Mouse (Mus musculus): ENCODE measurements at regions not wholly inside any gene's neighbourhood (a gene's known extent, or its start where the extent isn't known, plus 50 kb on each side); places are given as distances from the start of the nearest gene placed in this dataset.

DNA sequence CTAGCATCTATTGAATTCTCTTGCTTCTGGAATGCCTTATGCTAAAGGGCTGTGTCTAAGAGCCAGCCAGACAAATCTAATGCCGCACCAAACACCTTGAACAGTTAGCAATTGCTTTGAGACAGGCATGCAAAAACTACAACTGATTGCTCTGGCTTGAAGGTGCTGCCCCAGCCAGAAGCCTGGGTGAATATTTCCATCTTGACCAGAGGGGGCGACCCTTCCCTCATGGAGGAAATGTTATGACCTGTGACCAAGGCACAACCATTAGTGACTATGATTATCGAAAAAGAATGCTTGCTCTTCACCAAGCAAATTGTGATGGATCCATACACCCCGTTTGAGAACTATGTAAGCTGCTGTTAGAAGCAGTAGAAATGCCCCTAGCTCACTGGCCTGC lies 445.9 kb upstream of the Etaa1 start:
- no peaks in the 10 kb centered on the region for H3K36me3 ChIP-seq (ENCODE audit: insufficient read depth, low read length)
- no peaks in the 10 kb centered on the region for H3K4me1 ChIP-seq (ENCODE audit: insufficient read depth, low read length)
- H3K4me2 ChIP-seq (ENCODE audit: low read depth, low read length): no peak overlapping the region
- H3K27ac ChIP-seq: no peak overlapping the region
- no peak overlapping the region for H3K4me3 ChIP-seq (ENCODE audit: low read length)
- H3K27me3 ChIP-seq (ENCODE audit: insufficient read depth, low read length): no peaks in the 10 kb centered on the region
- 71% methylated on average over 4 of the region's 4 CpGs for WGBS
- no peak for ATAC-seq
- no peak overlapping the region for H3K9ac ChIP-seq (replicated peaks; ENCODE audit: low read length)
- TF ChIP-seq CTCF (IDR thresholded peaks at IDR 0.05; ENCODE audit: low read depth): peak; percentile 38
- no peaks in the 10 kb centered on the region for H3K9me3 ChIP-seq (ENCODE audit: low read length)
- DNase-seq (ENCODE audit: low spot score): no peak

DNA sequence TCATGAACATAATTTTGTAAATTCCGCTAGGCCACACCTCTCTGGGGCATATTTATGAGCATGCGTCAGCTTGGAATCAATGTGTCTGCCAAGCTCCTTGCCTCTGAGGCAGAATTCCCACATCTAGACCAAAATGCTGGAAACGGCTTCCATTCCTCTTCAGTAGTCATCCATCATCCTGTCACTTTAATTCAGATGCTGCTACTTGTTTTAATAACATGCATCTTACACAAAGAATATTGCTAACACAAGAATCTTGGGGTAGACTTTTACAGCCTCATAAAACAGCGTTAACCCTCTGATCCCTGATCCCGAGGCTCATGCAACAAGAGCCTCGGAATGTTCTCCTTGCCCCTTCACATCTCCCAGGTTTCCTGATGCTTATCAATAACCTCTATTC lies 442.7 kb upstream of the Etaa1 start:
- 41% methylated on average over 6 of the region's 6 CpGs for WGBS
- Histone ChIP-seq H3K27ac (no peak overlapping the region), H3K27me3 (ENCODE audit: insufficient read depth, low read length) (no peaks in the 10 kb centered on the region), H3K9ac (replicated peaks; ENCODE audit: low read length) (no peak overlapping the region), H3K4me2 (ENCODE audit: low read depth, low read length) (no peak overlapping the region), H3K4me3 (ENCODE audit: low read length) (no peak overlapping the region), H3K36me3 (ENCODE audit: insufficient read depth, low read length) (no peaks in the 10 kb centered on the region), H3K4me1 (ENCODE audit: insufficient read depth, low read length) (no peaks in the 10 kb centered on the region), H3K9me3 (ENCODE audit: low read length) (no peaks in the 10 kb centered on the region)
- no peak for TF ChIP-seq CTCF (IDR thresholded peaks at IDR 0.05; ENCODE audit: low read depth)
- ATAC-seq (no peak), DNase-seq (ENCODE audit: low spot score) (peak; percentile 43)

DNA sequence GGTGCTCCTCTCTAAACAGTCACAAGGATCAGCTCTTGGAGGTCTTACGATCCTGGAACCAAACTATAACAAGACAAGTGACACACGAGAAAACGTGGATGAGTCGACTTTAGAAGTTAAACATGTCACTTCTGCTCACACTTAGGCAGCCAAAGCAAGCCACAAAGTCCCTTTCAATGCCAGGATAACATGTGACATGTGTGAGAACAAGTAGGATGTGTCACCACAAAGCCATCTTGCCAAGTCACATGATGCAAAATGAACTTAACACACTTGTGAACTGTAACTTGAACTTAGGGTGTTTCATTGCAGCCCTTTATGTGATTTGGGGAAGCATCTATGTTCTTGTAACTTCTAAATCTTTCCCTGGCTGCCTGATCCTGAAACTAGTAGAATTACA lies 442.0 kb upstream of the Etaa1 start:
- Histone ChIP-seq H3K9ac (replicated peaks; ENCODE audit: low read length) (no peak overlapping the region), H3K27me3 (ENCODE audit: insufficient read depth, low read length) (no peaks in the 10 kb centered on the region), H3K9me3 (ENCODE audit: low read length) (no peaks in the 10 kb centered on the region), H3K27ac (no peak overlapping the region), H3K4me3 (ENCODE audit: low read length) (no peak overlapping the region), H3K4me2 (ENCODE audit: low read depth, low read length) (no peak overlapping the region), H3K4me1 (ENCODE audit: insufficient read depth, low read length) (no peaks in the 10 kb centered on the region), H3K36me3 (ENCODE audit: insufficient read depth, low read length) (no peaks in the 10 kb centered on the region)
- TF ChIP-seq CTCF (IDR thresholded peaks at IDR 0.05; ENCODE audit: low read depth): no peak
- WGBS: 81% methylated on average over 4 of the region's 4 CpGs
- DNase-seq (ENCODE audit: low spot score): no peak
- ATAC-seq: no peak

DNA sequence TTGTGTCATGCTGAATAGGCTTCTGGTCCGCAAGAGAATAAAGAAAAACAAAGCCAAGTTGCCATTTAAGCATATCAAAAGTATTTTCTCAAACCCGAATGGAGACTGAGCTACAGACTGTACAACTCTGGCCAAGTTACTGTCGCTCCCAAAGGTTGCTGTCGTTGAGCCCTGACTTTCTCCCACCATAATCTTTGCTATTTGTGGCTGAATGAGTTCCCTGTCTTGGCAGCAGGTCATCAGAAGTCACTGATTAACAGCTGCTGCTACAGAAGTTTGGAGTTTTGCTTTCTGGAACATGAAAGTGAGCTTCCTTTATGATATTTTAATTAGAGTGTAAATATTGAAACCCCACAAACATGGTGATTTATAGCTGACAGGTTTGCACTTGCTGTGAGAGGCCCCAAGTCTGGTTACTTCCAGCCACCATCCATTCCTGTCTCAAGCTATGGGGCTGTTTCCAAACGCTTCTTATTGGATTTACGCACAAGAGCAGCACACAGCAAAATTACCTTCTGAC lies 419.2 kb upstream of the Etaa1 start:
- ATAC-seq (no peak), DNase-seq (ENCODE audit: low spot score) (no peak)
- H3K4me2 ChIP-seq (ENCODE audit: low read depth, low read length): no peak overlapping the region
- WGBS: 73% methylated on average over 6 of the region's 6 CpGs
- no peaks in the 10 kb centered on the region for H3K9me3 ChIP-seq (ENCODE audit: low read length)
- no peaks in the 10 kb centered on the region for H3K27me3 ChIP-seq (ENCODE audit: insufficient read depth, low read length)
- no peaks in the 10 kb centered on the region for H3K36me3 ChIP-seq (ENCODE audit: insufficient read depth, low read length)
- no peak overlapping the region for H3K4me3 ChIP-seq (ENCODE audit: low read length)
- no peaks in the 10 kb centered on the region for H3K4me1 ChIP-seq (ENCODE audit: insufficient read depth, low read length)
- no peak overlapping the region for H3K27ac ChIP-seq
- H3K9ac ChIP-seq (replicated peaks; ENCODE audit: low read length): no peak overlapping the region
- TF ChIP-seq CTCF (IDR thresholded peaks at IDR 0.05; ENCODE audit: low read depth): no peak

DNA sequence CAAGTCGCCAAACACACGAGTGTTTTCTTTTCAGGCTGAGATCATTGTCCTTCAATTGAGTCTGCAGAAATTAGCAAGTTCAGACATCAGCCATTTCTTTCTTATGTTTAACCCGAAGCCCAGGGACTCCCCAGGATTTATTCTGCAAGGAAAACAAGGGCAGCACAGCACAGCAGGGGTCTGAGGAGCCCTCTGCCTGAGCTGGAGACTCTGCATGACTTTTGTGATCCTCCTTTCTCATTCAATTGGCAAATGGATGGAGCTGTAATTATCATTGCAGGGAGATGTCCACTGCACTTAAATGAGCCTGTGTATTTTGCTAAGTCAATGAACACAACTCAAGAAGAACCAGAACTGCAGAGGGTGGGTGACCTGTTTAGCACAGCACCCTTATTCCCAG lies 417.6 kb upstream of the Etaa1 start:
- 7% methylated on average over 3 of the region's 3 CpGs for WGBS
- no peak for ATAC-seq
- Histone ChIP-seq H3K4me3 (ENCODE audit: low read length) (no peak overlapping the region), H3K27me3 (ENCODE audit: insufficient read depth, low read length) (no peaks in the 10 kb centered on the region), H3K9ac (replicated peaks; ENCODE audit: low read length) (no peak overlapping the region), H3K4me1 (ENCODE audit: insufficient read depth, low read length) (no peaks in the 10 kb centered on the region), H3K27ac (no peak overlapping the region), H3K4me2 (ENCODE audit: low read depth, low read length) (no peak overlapping the region), H3K9me3 (ENCODE audit: low read length) (no peaks in the 10 kb centered on the region), H3K36me3 (ENCODE audit: insufficient read depth, low read length) (no peaks in the 10 kb centered on the region)
- no peak for TF ChIP-seq CTCF (IDR thresholded peaks at IDR 0.05; ENCODE audit: low read depth)
- DNase-seq (ENCODE audit: low spot score): no peak

DNA sequence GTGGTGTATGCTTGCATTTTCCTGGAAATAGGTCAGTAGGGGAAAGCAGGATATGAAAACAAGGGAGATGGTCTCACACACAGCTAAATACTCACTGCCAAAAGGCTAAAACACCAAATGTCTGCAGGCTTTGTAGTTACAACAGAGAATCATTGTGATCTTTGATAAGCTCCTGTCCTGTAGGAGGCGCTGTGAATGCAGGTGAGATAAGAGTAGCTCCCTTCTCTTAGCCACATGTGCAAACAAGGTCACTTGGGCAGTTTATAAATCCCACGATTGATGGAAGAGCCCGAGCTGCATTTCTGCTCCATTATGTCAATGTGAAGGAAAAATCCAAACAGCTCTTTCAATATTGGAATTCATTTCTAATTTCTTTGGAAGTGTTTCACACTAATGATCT lies 417.2 kb upstream of the Etaa1 start:
- DNase-seq (ENCODE audit: low spot score) (peak; percentile 43), ATAC-seq (no peak)
- no peaks in the 10 kb centered on the region for H3K36me3 ChIP-seq (ENCODE audit: insufficient read depth, low read length)
- no peak overlapping the region for H3K27ac ChIP-seq
- no peak overlapping the region for H3K9ac ChIP-seq (replicated peaks; ENCODE audit: low read length)
- no peaks in the 10 kb centered on the region for H3K27me3 ChIP-seq (ENCODE audit: insufficient read depth, low read length)
- no peak overlapping the region for H3K4me2 ChIP-seq (ENCODE audit: low read depth, low read length)
- no peaks in the 10 kb centered on the region for H3K9me3 ChIP-seq (ENCODE audit: low read length)
- peak; percentile 39 for TF ChIP-seq CTCF (IDR thresholded peaks at IDR 0.05; ENCODE audit: low read depth)
- 15% methylated on average over 3 of the region's 3 CpGs for WGBS
- no peaks in the 10 kb centered on the region for H3K4me1 ChIP-seq (ENCODE audit: insufficient read depth, low read length)
- H3K4me3 ChIP-seq (ENCODE audit: low read length): no peak overlapping the region

DNA sequence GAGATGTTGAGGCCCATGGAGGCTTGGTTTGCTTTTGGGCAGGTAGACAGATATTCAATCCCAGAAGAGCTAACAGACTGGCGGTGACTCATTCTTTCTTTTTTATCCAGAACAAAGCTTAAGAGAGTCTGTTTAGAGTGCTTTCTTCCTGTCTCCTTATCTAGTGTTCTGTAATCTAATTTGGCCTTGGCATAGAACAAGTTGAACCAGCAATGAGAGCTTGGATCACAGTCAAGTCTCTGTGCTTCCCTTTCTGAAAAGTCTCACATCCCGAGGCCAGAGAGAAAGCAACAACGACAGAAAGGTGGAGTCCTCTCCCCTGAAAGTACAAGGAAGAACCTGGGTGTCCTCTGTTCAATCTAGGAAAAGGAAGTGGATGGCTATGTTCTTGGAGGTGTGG lies 401.2 kb upstream of the Etaa1 start:
- ATAC-seq (no peak), DNase-seq (ENCODE audit: low spot score) (no peak)
- Histone ChIP-seq H3K27me3 (ENCODE audit: insufficient read depth, low read length) (no peaks in the 10 kb centered on the region), H3K9ac (replicated peaks; ENCODE audit: low read length) (no peak overlapping the region), H3K27ac (no peak overlapping the region), H3K36me3 (ENCODE audit: insufficient read depth, low read length) (no peaks in the 10 kb centered on the region), H3K4me1 (ENCODE audit: insufficient read depth, low read length) (no peaks in the 10 kb centered on the region), H3K9me3 (ENCODE audit: low read length) (no peaks in the 10 kb centered on the region), H3K4me2 (ENCODE audit: low read depth, low read length) (no peak overlapping the region), H3K4me3 (ENCODE audit: low read length) (no peak overlapping the region)
- TF ChIP-seq CTCF (IDR thresholded peaks at IDR 0.05; ENCODE audit: low read depth): no peak
- 63% methylated on average over 3 of the region's 3 CpGs for WGBS
